Mouse (Mus musculus) hindbrain, embryonic 14.5 days (tissue): ENCODE measurements around the gene Cdc42se2. TPM values are rescaled to one million over a fixed set of nuclear protein-coding genes. Genes with fewer than 3 reads are reported as not detected.

Experiments
- ATAC-seq: fragments of 200-750 bp; cut with Nextera tagmentation; 2 replicates; pipeline ENCODE4 v1.8.0; 2017; ENCODE audit warnings: moderate number of reproducible peaks, mild to moderate bottlenecking, moderate TSS enrichment, moderate library complexity; ENCODE audit not compliant: low FRiP score
- DNase-seq: peaks from one replicate; pipeline ENCODE4 v3.0.0-alpha.2; 2015; ENCODE audit warnings: low spot score
- H3K27ac ChIP-seq: fragments of 300-500 bp; sonication (generic); 2 replicates; pipeline ENCODE4 v1.5.1; 2014; ENCODE audit warnings: mild to moderate bottlenecking, moderate library complexity
- H3K27me3 ChIP-seq: fragments of 300-500 bp; sonication (generic); 2 replicates; pipeline ENCODE4 v1.6.1; 2014; ENCODE audit warnings: mild to moderate bottlenecking, low read length, mixed read lengths; ENCODE audit not compliant: control insufficient read depth, insufficient read depth
- H3K36me3 ChIP-seq: fragments of 300-500 bp; sonication (generic); replicated peaks from 2 replicates; pipeline ENCODE4 v1.6.1; 2014; ENCODE audit not compliant: control insufficient read depth, insufficient read depth
- H3K4me1 ChIP-seq: fragments of 300-500 bp; sonication (generic); replicated peaks from 2 replicates; pipeline ENCODE4 v1.6.1; 2014; ENCODE audit warnings: antibody characterized with exemption, low read length, mixed read lengths; ENCODE audit not compliant: control insufficient read depth, insufficient read depth
- H3K4me2 ChIP-seq: fragments of 300-500 bp; sonication (generic); replicated peaks from 2 replicates; pipeline ENCODE4 v1.6.1; 2014; ENCODE audit warnings: mild to moderate bottlenecking, moderate library complexity
- H3K4me3 ChIP-seq: fragments of 300-500 bp; sonication (generic); replicated peaks from 2 replicates; pipeline ENCODE4 v1.5.1; 2014; ENCODE audit warnings: mild to moderate bottlenecking, low read length
- H3K9ac ChIP-seq: fragments of 300-500 bp; sonication (generic); 2 replicates; pipeline ENCODE4 v1.6.1; 2014
- H3K9me3 ChIP-seq: fragments of 300-500 bp; sonication (generic); 2 replicates; pipeline ENCODE4 v1.6.1; 2016; ENCODE audit warnings: low read length; ENCODE audit not compliant: control insufficient read depth
- WGBS: fragments of 180-500 bp; shearing (Covaris S2); extraction: QIAGEN DNeasy Blood & Tissue Kit; methylation state at CpG from one replicate; pipeline ENCODE4 v1.1.7; 2014; 5-methylcytosine and 5-hydroxymethylcytosine counted together
- polyA plus RNA-seq: library from polyadenylated mRNA; unstranded; fragments of >200 nt; fragmentation: Nextera tagmentation; extraction: Ambion mirVana; gene quantifications from 2 replicates; pipeline ENCODE4 v1.2.1, GENCODE M21; 2014

The Cdc42se2 gene
- polyA plus RNA-seq, 1 experiment from 2014 or later = 147 TPM

DNA sequence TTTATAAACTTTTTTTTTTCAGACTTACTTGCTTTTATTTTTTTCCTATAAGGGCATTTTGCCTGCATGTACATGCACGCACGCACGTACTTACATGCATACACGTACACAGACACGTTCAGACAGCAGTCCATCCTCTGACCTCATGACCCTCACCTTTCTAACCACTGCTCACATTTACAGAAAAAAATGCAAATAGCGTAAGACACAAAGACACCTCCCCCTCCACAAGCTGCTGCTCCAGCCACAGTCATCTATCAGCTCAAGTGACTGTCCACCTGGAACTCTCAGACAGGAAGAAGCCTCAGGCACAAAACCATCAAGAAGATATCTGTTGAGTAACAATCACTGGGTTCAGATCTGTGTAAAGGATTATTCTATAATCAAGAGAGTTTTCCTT, 5.2 kb downstream of the Cdc42se2 start:
- no peak overlapping the region for H3K4me2 ChIP-seq
- no peak overlapping the region; the same call in 1 of the 2 replicates for H3K27ac ChIP-seq
- ATAC-seq (no peak), DNase-seq (no peak)
- no peak overlapping the region for H3K9ac ChIP-seq
- peaks cover 3% of the 10 kb centered on the region; the same call in 1 of the 2 replicates for H3K36me3 ChIP-seq
- peaks cover 44% of the 10 kb centered on the region for H3K4me1 ChIP-seq
- H3K4me3 ChIP-seq = no peak overlapping the region
- H3K27me3 ChIP-seq = no peaks in the 10 kb centered on the region
- whole genome bisulfite sequencing = 78% methylated on average over 6 of the region's 6 CpGs
- H3K9me3 ChIP-seq = no peaks in the 10 kb centered on the region

DNA sequence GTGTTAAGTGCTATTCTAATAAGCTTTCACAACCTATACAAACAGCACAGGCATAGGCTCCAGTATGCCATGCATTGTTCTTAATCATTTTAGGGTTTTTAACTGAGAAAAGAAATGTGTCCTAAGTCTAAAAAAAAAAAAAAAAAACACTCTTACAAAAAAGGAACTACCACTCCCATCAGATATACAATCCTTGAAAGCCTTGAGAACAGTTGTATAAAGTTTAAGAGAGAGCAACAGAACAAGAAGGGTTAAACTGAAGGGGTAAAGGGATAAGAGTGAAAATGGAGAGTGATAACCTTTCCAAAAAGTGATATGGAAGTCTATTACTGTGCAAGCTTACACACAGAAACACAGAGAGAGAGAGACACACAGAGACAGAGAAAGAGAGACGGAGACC, 7.5 kb downstream of the Cdc42se2 start:
- Histone ChIP-seq H3K27ac (no peak overlapping the region), H3K27me3 (no peaks in the 10 kb centered on the region), H3K4me2 (no peak overlapping the region), H3K9me3 (no peaks in the 10 kb centered on the region), H3K36me3 (no peaks in the 10 kb centered on the region), H3K9ac (no peak overlapping the region), H3K4me3 (no peak overlapping the region), H3K4me1 (peaks cover 41% of the 10 kb centered on the region)
- ATAC-seq (no peak), DNase-seq (no peak)
- WGBS = 95% methylated on average over 1 of the region's 1 CpGs

DNA sequence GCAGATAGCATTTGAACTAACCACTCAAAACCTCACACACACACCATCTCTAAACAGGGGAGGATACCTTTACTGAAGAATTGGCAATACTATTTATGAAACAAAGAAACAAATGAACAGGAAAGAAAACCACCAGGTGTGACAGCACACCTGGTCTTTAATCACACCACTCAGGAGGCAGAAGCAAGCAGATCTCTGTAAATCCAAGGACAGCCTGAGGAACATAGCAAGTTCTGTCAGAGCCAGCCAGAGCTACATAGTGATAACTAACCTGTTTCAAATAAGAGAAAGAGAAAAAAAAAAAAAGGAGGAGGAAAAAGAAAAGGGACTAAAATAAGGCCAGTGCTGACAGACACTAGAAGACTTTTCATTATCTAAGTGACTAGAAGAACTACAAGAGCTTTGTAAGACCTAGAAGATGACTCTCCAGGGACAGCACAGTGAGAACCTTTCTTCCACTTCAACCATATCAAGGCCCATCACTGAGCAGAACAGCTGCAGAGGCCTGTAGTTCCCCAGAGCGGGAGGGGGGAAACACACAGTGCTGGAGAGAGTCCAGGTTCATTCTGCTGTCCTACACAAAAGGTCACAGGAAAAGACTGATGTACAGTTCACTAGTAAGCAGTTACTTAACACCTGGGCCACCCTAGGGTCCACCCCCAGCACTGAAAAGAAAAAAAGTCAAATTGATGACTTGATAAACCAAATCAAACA, 9.2 kb downstream of the Cdc42se2 start:
- no peak for DNase-seq

GRCm38 (mm10) chr11:54777387-54778130, 9.9 kb downstream of the Cdc42se2 start:
- Histone ChIP-seq H3K4me3 (no peak overlapping the region), H3K36me3 (no peaks in the 10 kb centered on the region), H3K4me2 (no peak overlapping the region), H3K9ac (no peak overlapping the region), H3K27me3 (no peaks in the 10 kb centered on the region), H3K9me3 (no peaks in the 10 kb centered on the region), H3K4me1 (peaks cover 24% of the 10 kb centered on the region), H3K27ac (0 out of 2 replicates have a peak overlapping the region, but pooled peaks have one; percentile 11)
- DNase-seq (no peak), ATAC-seq (no peak)
- WGBS = 69% methylated on average over 6 of the region's 6 CpGs

More for the DNA sequence above, 9.2 kb downstream of the Cdc42se2 start:
- Histone ChIP-seq H3K36me3 (no peaks in the 10 kb centered on the region), H3K9me3 (no peaks in the 10 kb centered on the region), H3K4me3 (no peak overlapping the region), H3K27ac (no peak overlapping the region), H3K4me2 (no peak overlapping the region), H3K4me1 (peaks cover 31% of the 10 kb centered on the region), H3K9ac (no peak overlapping the region), H3K27me3 (no peaks in the 10 kb centered on the region)
- ATAC-seq = no peak
- WGBS = 64% methylated on average over 1 of the region's 1 CpGs

GRCm38 (mm10) chr11:54776735-54777333, 10.6 kb downstream of the Cdc42se2 start:
- no peak overlapping the region for H3K27ac ChIP-seq
- no peak for ATAC-seq
- no peaks in the 10 kb centered on the region for H3K9me3 ChIP-seq
- peaks cover 21% of the 10 kb centered on the region for H3K4me1 ChIP-seq
- no peak overlapping the region for H3K9ac ChIP-seq
- H3K27me3 ChIP-seq = no peaks in the 10 kb centered on the region
- no peak for DNase-seq
- WGBS = 78% methylated on average over 4 of the region's 4 CpGs
- H3K4me3 ChIP-seq = no peak overlapping the region
- no peak overlapping the region for H3K4me2 ChIP-seq
- H3K36me3 ChIP-seq = no peaks in the 10 kb centered on the region

DNA sequence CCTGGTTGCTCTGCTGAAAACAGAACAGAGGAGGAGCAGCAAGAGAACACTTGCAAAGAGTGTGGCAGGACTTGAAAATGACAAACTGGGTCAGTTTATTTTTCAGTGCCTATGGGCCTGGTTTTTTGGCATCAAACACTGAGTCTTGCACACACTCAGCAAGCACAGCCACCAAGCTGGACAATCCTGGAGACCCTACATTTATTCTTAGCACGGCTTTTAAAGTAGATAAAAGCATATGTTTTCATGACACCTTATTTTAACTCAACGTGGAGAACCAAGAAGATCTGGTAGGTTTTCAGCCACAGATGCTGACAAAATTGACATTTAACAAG, 11.1 kb downstream of the Cdc42se2 start:
- no peak overlapping the region for H3K4me3 ChIP-seq
- H3K9ac ChIP-seq = no peak overlapping the region
- peaks cover 21% of the 10 kb centered on the region for H3K4me1 ChIP-seq
- no peaks in the 10 kb centered on the region for H3K36me3 ChIP-seq
- 84% methylated on average over 2 of the region's 2 CpGs for WGBS
- no peak overlapping the region for H3K27ac ChIP-seq
- ATAC-seq (no peak), DNase-seq (no peak)
- no peak overlapping the region for H3K4me2 ChIP-seq
- no peaks in the 10 kb centered on the region for H3K27me3 ChIP-seq
- no peaks in the 10 kb centered on the region for H3K9me3 ChIP-seq

DNA sequence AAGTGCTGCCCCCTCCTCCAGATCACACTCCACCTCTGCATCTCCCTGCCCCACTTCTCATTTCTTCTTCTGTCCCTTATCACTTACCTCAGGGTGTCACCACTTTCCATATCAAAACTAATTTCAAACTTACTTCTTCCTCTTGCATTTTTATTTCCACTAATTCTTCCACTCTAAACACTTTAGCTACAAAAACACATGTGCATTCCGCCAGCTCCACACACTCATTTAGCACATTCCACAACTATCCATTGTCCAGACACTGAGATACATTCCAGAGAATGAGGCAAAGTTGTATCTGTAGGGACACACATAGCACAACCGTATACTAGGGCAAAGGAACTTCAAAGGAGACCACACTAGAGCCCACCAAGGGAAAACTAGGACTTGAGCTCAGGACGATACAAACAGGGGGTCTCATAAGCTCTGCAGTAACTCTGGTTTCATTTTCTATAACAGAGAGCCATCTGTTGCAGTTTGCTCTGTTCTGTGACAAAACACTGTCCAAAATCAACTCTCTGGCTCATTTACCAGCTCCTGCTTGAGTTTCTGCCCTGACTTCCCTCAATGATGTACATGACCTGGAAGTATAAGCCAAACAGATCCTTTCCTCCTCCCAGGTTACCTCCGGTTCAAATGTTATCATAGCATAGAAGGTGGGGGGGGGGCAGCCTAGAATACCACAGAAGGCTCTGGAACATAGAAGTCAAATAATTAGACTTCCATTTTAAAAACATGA, 11.7 kb downstream of the Cdc42se2 start:
- WGBS = 83% methylated on average over 4 of the region's 4 CpGs

GRCm38 (mm10) chr11:54774282-54775078, 13.0 kb downstream of the Cdc42se2 start:
- Histone ChIP-seq H3K4me3 (no peak overlapping the region), H3K27ac (no peak overlapping the region), H3K4me2 (no peak overlapping the region), H3K9me3 (no peaks in the 10 kb centered on the region), H3K36me3 (no peaks in the 10 kb centered on the region), H3K9ac (no peak overlapping the region), H3K4me1 (peaks cover 26% of the 10 kb centered on the region), H3K27me3 (no peaks in the 10 kb centered on the region)
- WGBS = 83% methylated on average over 7 of the region's 7 CpGs
- ATAC-seq = no peak
- DNase-seq = no peak

More for the DNA sequence above, 11.7 kb downstream of the Cdc42se2 start:
- Histone ChIP-seq H3K9ac (no peak overlapping the region), H3K4me3 (no peak overlapping the region), H3K4me1 (peaks cover 24% of the 10 kb centered on the region), H3K9me3 (no peaks in the 10 kb centered on the region), H3K27me3 (no peaks in the 10 kb centered on the region), H3K36me3 (no peaks in the 10 kb centered on the region), H3K27ac (no peak overlapping the region), H3K4me2 (no peak overlapping the region)
- DNase-seq (no peak), ATAC-seq (no peak)
